Mouse (Mus musculus) bone marrow, adult 2 months (tissue): ENCODE measurements at regions not wholly inside any gene's neighbourhood (a gene's known extent, or its start where the extent isn't known, plus 50 kb on each side); places are given as distances from the start of the nearest gene placed in this dataset.

Source experiments
- CTCF ChIP-seq: fragments of 200-500 bp; IDR thresholded peaks from 2 replicates; pipeline ENCODE4 v1.5.1; 2011; ENCODE audit warnings: low read length, control low read depth; ENCODE audit not compliant: control insufficient read depth, insufficient read depth
- POLR2A ChIP-seq: fragments of 200-500 bp; IDR thresholded peaks from 2 replicates; pipeline ENCODE4 v1.6.1; 2011; ENCODE audit warnings: low read depth, mild to moderate bottlenecking, control low read depth, low read length, borderline replicate concordance; ENCODE audit not compliant: control insufficient read depth

DNA sequence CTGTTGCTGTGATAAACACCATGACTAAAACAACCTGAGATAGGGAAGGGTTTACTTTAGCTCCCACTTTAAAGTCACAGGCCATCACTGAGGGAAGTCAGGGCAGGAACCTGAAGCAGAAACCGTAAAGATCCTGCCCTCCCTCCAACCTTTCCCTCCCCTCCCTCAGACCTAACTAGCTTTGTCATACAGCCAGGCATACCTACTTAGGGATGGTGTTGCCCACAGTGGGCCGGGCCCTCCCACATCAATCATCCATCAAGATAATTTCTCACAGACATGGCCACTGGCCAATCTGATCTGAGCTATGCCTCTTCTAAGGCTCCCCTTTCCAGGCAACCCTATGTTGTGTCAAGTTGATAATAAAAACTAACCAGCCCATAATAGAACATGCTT is 989.7 kb downstream of the 4930447A16Rik start:
- TF ChIP-seq CTCF (no peak), POLR2A (no peak)
